Mouse (Mus musculus) MEL (cell line): ENCODE measurements around the gene Hagh. TPM values are rescaled to one million over a fixed set of nuclear protein-coding genes. Genes with fewer than 3 reads are reported as not detected.

Source experiments
- DNase-seq: peaks from one replicate; pipeline ENCODE4 v3.0.0; 2011; ENCODE audit warnings: low read depth, low spot score
- H3K27ac ChIP-seq: 2 replicates; pipeline ENCODE4 v1.5.1; 2012; ENCODE audit warnings: low read depth, mild to moderate bottlenecking, control low read depth, low read length, moderate library complexity; ENCODE audit not compliant: control insufficient read depth
- H3K27me3 ChIP-seq, 2 experiments: fragments of 150-350 bp in 1 of 2; sonication (generic) in 1 of 2; 2 replicates each; pipeline ENCODE4 v1.6.1; 2012; ENCODE audit warnings: low read length in 2 of 2, mild to moderate bottlenecking in 2 of 2, improper control_type of control experiment in 1 of 2, moderate library complexity in 1 of 2; ENCODE audit not compliant: insufficient read depth in 2 of 2, control insufficient read depth in 1 of 2
- H3K36me3 ChIP-seq, 2 experiments: 2 replicates each; pipeline ENCODE4 v1.6.1; 2012 to 2014; ENCODE audit warnings: low read length in 2 of 2, improper control_type of control experiment in 1 of 2, inconsistent platforms in 1 of 2, mild to moderate bottlenecking in 1 of 2; ENCODE audit not compliant: insufficient read depth in 2 of 2, control insufficient read depth in 1 of 2
- H3K4me1 ChIP-seq, 2 experiments: fragments of 150-350 bp in 1 of 2; sonication (generic) in 1 of 2; 2 replicates each; pipeline ENCODE4 v1.6.1; 2012; ENCODE audit warnings: low read length in 2 of 2, improper control_type of control experiment in 1 of 2, mild to moderate bottlenecking in 1 of 2; ENCODE audit not compliant: insufficient read depth in 2 of 2, control insufficient read depth in 1 of 2
- H3K4me3 ChIP-seq, 2 experiments: fragments of 150-350 bp in 1 of 2; sonication (generic) in 1 of 2; 2 replicates each; pipeline ENCODE4 v1.5.1; 2012; ENCODE audit warnings: low read depth in 2 of 2, low read length in 2 of 2, mild to moderate bottlenecking in 2 of 2, moderate library complexity in 2 of 2, control low read depth in 1 of 2, improper control_type of control experiment in 1 of 2; ENCODE audit not compliant: control insufficient read depth in 1 of 2, insufficient read depth in 1 of 2
- H3K79me2 ChIP-seq: 2 replicates; pipeline ENCODE4 v1.6.1; 2012; ENCODE audit warnings: mild to moderate bottlenecking, low read length, moderate library complexity; ENCODE audit not compliant: control insufficient read depth, poor library complexity, insufficient read depth
- H3K9ac ChIP-seq: 2 replicates; pipeline ENCODE4 v1.6.1; 2012; ENCODE audit warnings: low read depth, mild to moderate bottlenecking, control low read depth, low read length, moderate library complexity; ENCODE audit not compliant: control insufficient read depth, poor library complexity, severe bottlenecking
- H3K9me3 ChIP-seq: fragments of 150-350 bp; sonication (generic); replicated peaks from 2 replicates; pipeline ENCODE4 v1.6.1; 2012; ENCODE audit warnings: mild to moderate bottlenecking, low read length, improper control_type of control experiment, moderate library complexity; ENCODE audit not compliant: insufficient read depth
- CHD1 ChIP-seq: IDR thresholded peaks from 2 replicates; pipeline ENCODE4 v1.6.1; 2012; ENCODE audit warnings: low read depth, mild to moderate bottlenecking, inconsistent platforms, low read length, improper control_type of control experiment
- CHD2 ChIP-seq: IDR thresholded peaks from 2 replicates; pipeline ENCODE4 v1.6.1; 2011; ENCODE audit warnings: low read length, improper control_type of control experiment
- CTCF ChIP-seq, 3 experiments: IDR thresholded peaks in 2 of 3; conservative IDR thresholded peaks in 1 of 3; 2 replicates each; pipeline ENCODE4 v1.5.1; 2011 to 2012; ENCODE audit warnings: low read length in 3 of 3, low read depth in 2 of 3, mild to moderate bottlenecking in 2 of 3, improper control_type of control experiment in 1 of 3, inconsistent platforms in 1 of 3, mixed read lengths in 1 of 3, moderate library complexity in 1 of 3; ENCODE audit not compliant: control insufficient read depth in 1 of 3, insufficient read depth in 1 of 3, poor library complexity in 1 of 3, severe bottlenecking in 1 of 3
- ETS1 ChIP-seq: IDR thresholded peaks from 2 replicates; pipeline ENCODE4 v1.6.1; 2012; ENCODE audit warnings: low read depth, mild to moderate bottlenecking, inconsistent platforms, low read length, improper control_type of control experiment, moderate library complexity
- GABPA ChIP-seq: IDR thresholded peaks from 2 replicates; pipeline ENCODE4 v1.6.1; 2012; ENCODE audit warnings: low read depth, mild to moderate bottlenecking, inconsistent platforms, low read length, improper control_type of control experiment, moderate library complexity
- GATA1 ChIP-seq: IDR thresholded peaks from 2 replicates; pipeline ENCODE4 v1.6.1; 2011; ENCODE audit warnings: low read depth, low read length, improper control_type of control experiment
- HCFC1 ChIP-seq: IDR thresholded peaks from 2 replicates; pipeline ENCODE4 v1.6.1; 2012; ENCODE audit warnings: low read depth, mild to moderate bottlenecking, inconsistent platforms, low read length, improper control_type of control experiment, moderate library complexity
- MAFK ChIP-seq: IDR thresholded peaks from 2 replicates; pipeline ENCODE4 v1.6.1; 2011; ENCODE audit warnings: low read depth, mild to moderate bottlenecking, low read length, improper control_type of control experiment, borderline replicate concordance
- MAX ChIP-seq: IDR thresholded peaks from 2 replicates; pipeline ENCODE4 v1.6.1; 2011; ENCODE audit warnings: low read length, improper control_type of control experiment
- MAZ ChIP-seq: IDR thresholded peaks from 2 replicates; pipeline ENCODE4 v1.6.1; 2012; ENCODE audit warnings: low read depth, mild to moderate bottlenecking, inconsistent platforms, low read length, improper control_type of control experiment
- MEF2A ChIP-seq: IDR thresholded peaks from 2 replicates; pipeline ENCODE4 v1.6.1; 2014; ENCODE audit warnings: low read depth, mild to moderate bottlenecking, inconsistent platforms, low read length, improper control_type of control experiment; ENCODE audit not compliant: poor library complexity, insufficient replicate concordance, severe bottlenecking; ENCODE audit errors: extremely low read depth
- MXI1 ChIP-seq: IDR thresholded peaks from 2 replicates; pipeline ENCODE4 v1.6.1; 2011; ENCODE audit warnings: mild to moderate bottlenecking, low read depth, low read length, improper control_type of control experiment
- MYB ChIP-seq: IDR thresholded peaks from 2 replicates; pipeline ENCODE4 v1.6.1; 2011; ENCODE audit warnings: mild to moderate bottlenecking, low read depth, low read length, improper control_type of control experiment
- MYC ChIP-seq: IDR thresholded peaks from 2 replicates; pipeline ENCODE4 v1.6.1; 2011; ENCODE audit warnings: low read depth, mild to moderate bottlenecking, low read length, improper control_type of control experiment, moderate library complexity
- NRF1 ChIP-seq: IDR thresholded peaks from 2 replicates; pipeline ENCODE4 v1.6.1; 2014; ENCODE audit warnings: low read depth, mild to moderate bottlenecking, inconsistent platforms, low read length, improper control_type of control experiment, moderate library complexity; ENCODE audit not compliant: poor library complexity, insufficient read depth, severe bottlenecking
- POLR2A ChIP-seq, 2 experiments: IDR thresholded peaks; 2 replicates each; pipeline ENCODE4 v1.6.1; 2011 to 2012; ENCODE audit warnings: low read length in 2 of 2, mild to moderate bottlenecking in 2 of 2, control low read depth in 1 of 2, improper control_type of control experiment in 1 of 2, low read depth in 1 of 2, moderate library complexity in 1 of 2; ENCODE audit not compliant: control insufficient read depth in 1 of 2, insufficient read depth in 1 of 2, poor library complexity in 1 of 2
- POLR2AphosphoS2 ChIP-seq: IDR thresholded peaks from 2 replicates; pipeline ENCODE4 v1.6.1; 2011; ENCODE audit warnings: low read length, improper control_type of control experiment
- POLR2AphosphoS5 ChIP-seq: IDR thresholded peaks from 2 replicates; pipeline ENCODE4 v1.6.1; 2012; ENCODE audit warnings: low read depth, borderline replicate concordance, mild to moderate bottlenecking, inconsistent platforms, low read length, moderate library complexity, mixed read lengths
- RAD21 ChIP-seq: IDR thresholded peaks from 2 replicates; pipeline ENCODE4 v1.6.1; 2011; ENCODE audit warnings: mild to moderate bottlenecking, low read depth, low read length, improper control_type of control experiment
- SMC3 ChIP-seq: IDR thresholded peaks from 2 replicates; pipeline ENCODE4 v1.6.1; 2011; ENCODE audit warnings: low read depth, low read length, improper control_type of control experiment
- TBP ChIP-seq: IDR thresholded peaks from 2 replicates; pipeline ENCODE4 v1.8.0; 2011; ENCODE audit warnings: low read depth, low read length, improper control_type of control experiment
- USF1 ChIP-seq: IDR thresholded peaks from 2 replicates; pipeline ENCODE4 v1.6.1; 2014; ENCODE audit warnings: low read depth, mild to moderate bottlenecking, inconsistent platforms, low read length, improper control_type of control experiment, moderate library complexity
- USF2 ChIP-seq, 2 experiments: IDR thresholded peaks; 2 replicates each; pipeline ENCODE4 v1.6.1; 2011 to 2012; ENCODE audit warnings: improper control_type of control experiment in 2 of 2, low read length in 2 of 2, borderline replicate concordance in 1 of 2, inconsistent platforms in 1 of 2, low read depth in 1 of 2, mild to moderate bottlenecking in 1 of 2; ENCODE audit not compliant: insufficient read depth in 1 of 2
- ZKSCAN1 ChIP-seq: IDR thresholded peaks from 2 replicates; pipeline ENCODE4 v1.6.1; 2012; ENCODE audit warnings: low read depth, mild to moderate bottlenecking, inconsistent platforms, low read length, improper control_type of control experiment, moderate library complexity
- ZNF384 ChIP-seq: IDR thresholded peaks from 2 replicates; pipeline ENCODE4 v1.6.1; 2012; ENCODE audit warnings: low read depth, mild to moderate bottlenecking, inconsistent platforms, low read length, improper control_type of control experiment
- polyA plus RNA-seq, 2 experiments: library from polyadenylated mRNA; stranded (reverse) in 1 of 2; unstranded in 1 of 2; fragments of >175 nt in 1 of 2; fragments of >200 nt in 1 of 2; gene quantifications; 2 replicates each; pipeline versions ENCODE4 v1.2.1 to v1.2.4; 2012; ENCODE audit warnings: low replicate concordance in 2 of 2, low read depth in 1 of 2; ENCODE audit not compliant: insufficient read length in 2 of 2, insufficient read depth in 1 of 2, missing spikeins in 1 of 2
- total RNA-seq: library from RNA; depleted of rRNA; stranded (reverse); fragments of 300-350 nt; gene quantifications from 2 replicates; pipeline ENCODE4 v1.2.3, GENCODE M21; 2012

The Hagh gene
- total and polyA plus RNA-seq, 3 experiments: 37.5 to 49.6 TPM; not detected in 1

GRCm38 (mm10) chr17:24898041-24898854, 58.3 kb downstream of the Hagh start:
- Histone ChIP-seq H3K79me2 (peaks cover 33% of the 10 kb centered on the region), H3K4me3 (no peak overlapping the region), H3K4me1 (peaks cover 2 to 23% of the 10 kb centered on the region in 2 experiments; a peak in 3 of 4 replicates), H3K9ac (no peak overlapping the region), H3K9me3 (no peaks in the 10 kb centered on the region), H3K36me3 (peaks cover 0 to 13% of the 10 kb centered on the region in 2 experiments; a peak in 2 of 4 replicates), H3K27ac (no peak overlapping the region), H3K27me3 (no peaks in the 10 kb centered on the region)
- TF ChIP-seq POLR2AphosphoS2 (no peak), NRF1 (no peak), USF2 (IDR thresholded peaks at IDR 0.05; ENCODE audit: borderline replicate concordance in 1 of 2, insufficient read depth in 1 of 2, low read depth in 1 of 2, low read length in 2 of 2) (no peak), SMC3 (no peak), ZNF384 (no peak), CHD1 (no peak), ZKSCAN1 (no peak), ETS1 (no peak), GATA1 (no peak), POLR2AphosphoS5 (no peak), MYB (no peak), MXI1 (no peak), RAD21 (no peak), MYC (no peak), POLR2A (IDR thresholded peaks at IDR 0.05; ENCODE audit: control insufficient read depth in 1 of 2, insufficient read depth in 1 of 2, low read depth in 1 of 2, low read length in 2 of 2, poor library complexity in 1 of 2) (no peak), MAFK (no peak), MAZ (no peak)
- no peak for DNase-seq

GRCm38 (mm10) chr17:24899153-24899552, 59.2 kb downstream of the Hagh start:
- DNase-seq: no peak
- H3K27ac ChIP-seq: no peak overlapping the region
- H3K4me1 ChIP-seq: peaks cover 2 to 19% of the 10 kb centered on the region in 2 experiments; a peak in 3 of 4 replicates
- H3K36me3 ChIP-seq: peaks cover 0 to 13% of the 10 kb centered on the region in 2 experiments; a peak in 2 of 4 replicates
- no peaks in the 10 kb centered on the region for H3K9me3 ChIP-seq
- no peaks in the 10 kb centered on the region for H3K27me3 ChIP-seq
- H3K9ac ChIP-seq: no peak overlapping the region
- peaks cover 24% of the 10 kb centered on the region for H3K79me2 ChIP-seq
- H3K4me3 ChIP-seq: no peak overlapping the region
- TF ChIP-seq NRF1: no peak
- TF ChIP-seq CHD2: no peak
- TF ChIP-seq HCFC1: no peak
- no peak for TF ChIP-seq MEF2A
- TF ChIP-seq TBP: no peak
- no peak for TF ChIP-seq GABPA
- no peak for TF ChIP-seq USF1
- no peak for TF ChIP-seq MAX
- no peak for TF ChIP-seq CTCF (IDR thresholded peaks at IDR 0.05 in 2 of 3, conservative IDR thresholded peaks at IDR 0.05 in 1 of 3; ENCODE audit: control insufficient read depth in 1 of 3, insufficient read depth in 1 of 3, low read depth in 2 of 3, low read length in 3 of 3, poor library complexity in 1 of 3, severe bottlenecking in 1 of 3)
- TF ChIP-seq MXI1: no peak
